Mouse (Mus musculus) liver, postnatal 0 days (tissue): ENCODE measurements around the gene B3galt6.

Source experiments
- CTCF ChIP-seq: sonication (generic); IDR thresholded peaks from 2 replicates; pipeline ENCODE4 v1.5.1; 2016; ENCODE audit warnings: antibody characterized with exemption, low read depth
- EP300 ChIP-seq: IDR thresholded peaks from 2 replicates; pipeline ENCODE4 v1.6.1; 2016; ENCODE audit warnings: antibody characterized with exemption, low read depth, mild to moderate bottlenecking

DNA sequence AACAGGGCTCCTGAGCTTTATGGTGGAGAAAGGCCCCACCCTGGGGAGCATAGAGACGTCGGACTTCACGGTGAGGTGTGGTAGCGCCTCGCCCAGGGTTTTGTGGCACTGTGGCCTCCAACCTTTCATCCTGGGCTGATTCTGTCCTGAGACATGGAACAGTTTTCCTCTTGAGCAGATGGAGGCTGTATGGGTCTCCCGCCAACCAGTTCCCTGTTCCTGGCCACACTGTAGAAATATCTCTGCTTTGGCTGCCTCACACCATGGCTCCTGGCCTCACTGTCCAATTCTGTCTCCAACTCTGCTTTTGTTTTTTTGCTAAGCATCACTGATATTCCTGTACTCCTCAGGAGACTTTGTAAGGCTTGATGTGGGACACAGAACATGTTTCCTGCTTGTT is 37.0 kb downstream of the B3galt6 start:
- TF ChIP-seq CTCF = no peak
- TF ChIP-seq EP300 = no peak
